Comparison of ENCODE assay signal across 10 mouse cellular contexts in genomic region chr6:102563431-102563830, GRCm38 (mm10). TPM values are rescaled to one million over a fixed set of nuclear protein-coding genes. Genes with fewer than 3 reads are reported as not detected.
DNase-seq lines count a peak whose midpoint lies in the region; ATAC-seq and TF ChIP-seq lines count a peak whose summit lies in the region.
"Had no signal": no experiment of that assay in that cellular context is flagged by ENCODE, and none has a peak within 500 bp of the region (broad histone marks: within the 10 kb centered on the region; RNA-seq: fewer than 3 reads in every experiment).

No protein-coding gene starts in this region.

- H3K4me2 ChIP-seq in heart, embryonic 12.5 days: peak overlapping the region; percentile 99
- peak overlapping the region; percentile 78 for H3K4me2 ChIP-seq in liver, postnatal 0 days (ENCODE audit: low read depth, low read length)

- H3K27ac ChIP-seq in heart, embryonic 12.5 days (ENCODE audit: poor library complexity, severe bottlenecking): no peak overlapping the region
- 0 out of 2 replicates have a peak overlapping the region, but pooled peaks have one; percentile 85 for H3K27ac ChIP-seq in hindbrain, embryonic 10.5 days
- no peak overlapping the region for H3K27ac ChIP-seq in liver, postnatal 0 days (ENCODE audit: low read depth)

- peak overlapping the region; percentile 66 for H3K4me3 ChIP-seq in heart, embryonic 12.5 days
- H3K4me3 ChIP-seq in hindbrain, embryonic 10.5 days: peak overlapping the region; percentile 65
- H3K4me3 ChIP-seq in liver, postnatal 0 days (ENCODE audit: low read depth, low read length): peak overlapping the region; percentile 58

- H3K27me3 ChIP-seq in heart, embryonic 12.5 days (replicated peaks): peaks cover 19% of the 10 kb centered on the region
- H3K27me3 ChIP-seq in hindbrain, embryonic 10.5 days (ENCODE audit: insufficient read depth, poor library complexity, severe bottlenecking): peaks cover 17% of the 10 kb centered on the region; the same call in 1 of the 2 replicates
- peaks cover 11% of the 10 kb centered on the region; the same call in 1 of the 2 replicates for H3K27me3 ChIP-seq in liver, postnatal 0 days (ENCODE audit: insufficient read depth, low read length)
- H3K27me3 ChIP-seq: CH12.LX had no signal

- H3K4me1 ChIP-seq in heart, embryonic 12.5 days (replicated peaks): 0 out of 2 replicates have a peak, but pooled peaks cover 3% of the 10 kb centered on the region
- peaks cover 17% of the 10 kb centered on the region; the same call in 1 of the 2 replicates for H3K4me1 ChIP-seq in hindbrain, embryonic 10.5 days (replicated peaks)
- no peaks in the 10 kb centered on the region for H3K4me1 ChIP-seq in liver, postnatal 0 days (ENCODE audit: insufficient read depth)

- no peaks in the 10 kb centered on the region for H3K9me3 ChIP-seq in heart, embryonic 12.5 days (replicated peaks)
- H3K9me3 ChIP-seq in hindbrain, embryonic 10.5 days: no peaks in the 10 kb centered on the region
- no peaks in the 10 kb centered on the region for H3K9me3 ChIP-seq in liver, postnatal 0 days (ENCODE audit: low read length)

- TF ChIP-seq EP300 in liver, postnatal 0 days (IDR thresholded peaks at IDR 0.05; ENCODE audit: low read depth): no peak

- peak overlapping the region; percentile 74; the same call in 1 of the 2 replicates for H3K9ac ChIP-seq in heart, embryonic 12.5 days
- peak overlapping the region; percentile 59 for H3K9ac ChIP-seq in liver, postnatal 0 days (replicated peaks)

- TF ChIP-seq CTCF in liver, postnatal 0 days (IDR thresholded peaks at IDR 0.05; ENCODE audit: low read depth): no peak

- DNase-seq in heart, adult 9 months (ENCODE audit: low spot score in 2 of 2): no peak
- DNase-seq in Muller cell, postnatal 12 days (ENCODE audit: inconsistent ontology term): peak; percentile 12
- DNase-seq in hindbrain, embryonic 10.5 days (ENCODE audit: low spot score): no peak
- DNase-seq in liver, postnatal 0 days: no peak
- no peak for DNase-seq in cerebellum, adult 9-10 months
- DNase-seq in adrenal gland, adult 2 months: no peak
- no peak for DNase-seq in kidney, adult 11 months

- 15% methylated on average over 7 of the region's 7 CpGs for WGBS in heart, embryonic 12.5 days
- WGBS in hindbrain, embryonic 10.5 days: 8% methylated on average over 7 of the region's 7 CpGs
- WGBS in liver, postnatal 0 days (ENCODE audit: insufficient replicate concordance): 17% methylated on average over 7 of the region's 7 CpGs

- ATAC-seq in heart, embryonic 12.5 days (ENCODE audit: insufficient number of reproducible peaks, low FRiP score): no peak
- ATAC-seq in liver, postnatal 0 days: no peak

- H3K36me3 ChIP-seq in heart, embryonic 12.5 days: no peaks in the 10 kb centered on the region
- no peaks in the 10 kb centered on the region for H3K36me3 ChIP-seq in hindbrain, embryonic 10.5 days
- no peaks in the 10 kb centered on the region for H3K36me3 ChIP-seq in liver, postnatal 0 days (replicated peaks; ENCODE audit: insufficient read depth, low read length)

RNA-seq across cellular contexts. Expression of gene Cntn3, which starts 9.5 kb away (rescaled TPM):
- 0.28 and 0.48 TPM in 2 replicates for polyA plus RNA-seq in heart, embryonic 12.5 days (2016; fragmentation: Nextera tagmentation; extraction: Ambion mirVana)
- polyA plus RNA-seq in hindbrain, embryonic 10.5 days (2016; fragmentation: Nextera tagmentation; extraction: Ambion mirVana): 0.89 and 1.0 TPM in 2 replicates
- 0.34 and 0.37 TPM in 2 replicates for polyA plus RNA-seq in liver, postnatal 0 days (2015; fragmentation: Nextera tagmentation; extraction: Ambion mirVana)
- total RNA-seq in adrenal gland, adult 2 months (2021): under 1 TPM; 0.29 to 0.73 TPM
- polyA plus RNA-seq in adrenal gland, adult 2 months (2012; rRNA removed): not detected in 2 replicates
- total RNA-seq: CH12.LX; hematopoietic stem cell, adult 5-6 weeks had no signal
